Mouse (Mus musculus) spleen, adult 2 months (tissue): ENCODE measurements around the gene Xaf1. TPM values are rescaled to one million over a fixed set of nuclear protein-coding genes. Genes with fewer than 3 reads are reported as not detected.
A peak's percentile ranks its signal among the peaks of the same experiment; 100 is the strongest.
"Not testable (repeated sequence)": the region's sequence is repeated elsewhere in the genome, so short reads cannot be mapped to it uniquely, and the experiment has no call there.

Source experiments
- DNase-seq, 2 experiments: peaks; one replicate each; pipeline versions ENCODE4 v3.0.0 to v3.0.0-alpha.2; 2012 to 2021; ENCODE audit warnings: low spot score in 2 of 2, low read depth in 1 of 2
- H3K27ac ChIP-seq: fragments of 200-500 bp; 2 replicates; pipeline ENCODE4 v1.5.1; 2012; ENCODE audit warnings: low read length, inconsistent platforms; ENCODE audit not compliant: insufficient read depth
- H3K27me3 ChIP-seq: fragments of 200-500 bp; 2 replicates; pipeline ENCODE4 v1.6.1; 2012; ENCODE audit warnings: mild to moderate bottlenecking, moderate library complexity, low read length, inconsistent platforms; ENCODE audit not compliant: control insufficient read depth, insufficient read depth
- H3K36me3 ChIP-seq: fragments of 200-500 bp; 2 replicates; pipeline ENCODE4 v1.6.1; 2012; ENCODE audit warnings: mild to moderate bottlenecking, low read length, inconsistent platforms; ENCODE audit not compliant: control insufficient read depth, insufficient read depth
- H3K4me1 ChIP-seq: fragments of 200-500 bp; 2 replicates; pipeline ENCODE4 v1.6.1; 2011; ENCODE audit warnings: inconsistent platforms; ENCODE audit not compliant: control insufficient read depth, insufficient read depth, insufficient read length
- H3K4me3 ChIP-seq: fragments of 200-500 bp; 2 replicates; pipeline ENCODE4 v1.5.1; 2011; ENCODE audit warnings: mild to moderate bottlenecking, inconsistent platforms; ENCODE audit not compliant: insufficient read depth, insufficient read length; ENCODE audit errors: extremely low read depth
- CTCF ChIP-seq: fragments of 200-500 bp; IDR thresholded peaks from 2 replicates; pipeline ENCODE4 v1.5.1; 2011; ENCODE audit warnings: mild to moderate bottlenecking, inconsistent platforms; ENCODE audit not compliant: insufficient read depth, insufficient read length, insufficient replicate concordance; ENCODE audit errors: extremely low read depth
- POLR2A ChIP-seq: fragments of 200-500 bp; IDR thresholded peaks from 2 replicates; pipeline ENCODE4 v1.6.1; 2011; ENCODE audit warnings: low read depth, low read length, inconsistent platforms
- WGBS: fragments of 180-500 bp; shearing (Covaris S2); methylation state at CpG from one replicate; pipeline ENCODE4 v1.1.7; 2018; 5-methylcytosine and 5-hydroxymethylcytosine counted together
- polyA plus RNA-seq: library from polyadenylated mRNA; depleted of rRNA; stranded (reverse); fragments of >200 nt; gene quantifications from 2 replicates; pipeline ENCODE4 v1.2.3, GENCODE M21; 2012

Xaf1 gene
- polyA plus RNA-seq, 1 experiment: 22.3 TPM

DNA sequence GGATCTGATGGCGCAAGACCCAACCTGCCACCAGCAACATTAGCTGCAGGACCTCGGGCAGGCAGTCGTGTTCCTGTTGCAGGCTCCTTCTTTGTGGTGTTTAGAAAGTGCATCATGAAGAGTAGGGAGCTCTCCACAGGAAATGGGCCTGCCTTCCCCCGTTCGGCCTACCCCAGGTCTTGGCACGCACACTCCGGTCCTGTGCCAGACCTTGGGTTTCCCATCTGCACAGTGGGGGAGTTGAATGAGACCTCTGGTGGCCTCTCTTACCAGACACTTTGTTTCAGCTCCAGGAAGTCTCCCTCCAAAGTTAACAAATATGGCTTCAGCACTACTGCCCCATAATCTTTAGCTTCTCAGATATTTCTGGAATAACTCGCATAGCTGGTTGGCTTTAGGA, 35.3 kb downstream of the Xaf1 start:
- no peak for DNase-seq
- no peak for TF ChIP-seq POLR2A
- TF ChIP-seq CTCF: no peak
- Histone ChIP-seq H3K4me1 (no peaks in the 10 kb centered on the region), H3K27me3 (no peaks in the 10 kb centered on the region), H3K36me3 (no peaks in the 10 kb centered on the region), H3K27ac (no peak overlapping the region), H3K4me3 (no peak overlapping the region)
- whole genome bisulfite sequencing: 72% methylated on average over 8 of the region's 8 CpGs

DNA sequence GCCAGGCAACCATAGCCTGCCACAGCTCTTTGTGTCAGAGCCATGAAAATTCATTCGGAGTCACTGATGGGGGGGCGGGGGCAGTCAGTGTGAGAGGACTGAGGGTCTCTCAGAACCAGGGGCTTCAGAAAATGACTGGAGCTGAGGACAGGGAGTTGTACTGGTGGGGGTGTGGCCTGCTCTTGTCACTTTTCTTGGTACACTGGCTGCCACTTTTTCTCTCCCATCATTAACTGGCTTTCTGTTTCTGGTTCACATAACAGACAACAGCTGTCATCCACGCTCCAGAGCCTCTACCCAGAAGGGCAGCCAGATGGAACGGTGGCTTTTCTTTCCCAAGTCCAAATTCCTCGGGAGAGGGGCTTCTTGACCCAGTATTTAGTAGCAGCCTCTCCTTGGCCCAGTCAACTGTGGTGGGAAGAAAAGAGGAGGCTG, 37.0 kb downstream of the Xaf1 start:
- H3K4me1 ChIP-seq: no peaks in the 10 kb centered on the region
- WGBS: 57% methylated on average over 5 of the region's 5 CpGs
- TF ChIP-seq POLR2A (no peak), CTCF (no peak)
- H3K27me3 ChIP-seq: no peaks in the 10 kb centered on the region
- DNase-seq: no peak
- H3K36me3 ChIP-seq: no peaks in the 10 kb centered on the region
- H3K27ac ChIP-seq: no peak overlapping the region
- H3K4me3 ChIP-seq: no peak overlapping the region

DNA sequence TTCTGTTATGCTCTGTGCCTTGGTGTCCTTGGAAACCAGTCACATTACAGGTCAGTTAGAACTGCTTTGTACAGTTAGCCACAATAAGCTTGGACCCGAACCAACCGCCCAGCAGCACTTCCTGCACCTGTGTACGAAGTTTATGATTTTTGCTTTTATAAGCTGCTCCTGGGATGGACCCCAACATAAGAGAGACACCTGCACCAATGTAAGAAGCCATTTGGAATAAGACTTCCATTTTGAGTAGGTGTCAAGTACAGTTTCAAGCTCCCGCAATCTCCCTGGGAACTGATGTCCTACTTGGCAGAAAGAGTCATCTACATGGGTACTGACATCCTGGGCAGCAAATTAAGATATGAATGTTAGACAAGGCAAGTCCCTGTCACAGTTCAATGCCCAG, 38.3 kb downstream of the Xaf1 start:
- H3K27ac ChIP-seq: no peak overlapping the region
- 48% methylated on average over 4 of the region's 4 CpGs for WGBS
- no peak for DNase-seq
- H3K36me3 ChIP-seq: no peaks in the 10 kb centered on the region
- no peaks in the 10 kb centered on the region for H3K4me1 ChIP-seq
- no peak overlapping the region for H3K4me3 ChIP-seq
- H3K27me3 ChIP-seq: no peaks in the 10 kb centered on the region
- TF ChIP-seq POLR2A (no peak), CTCF (no peak)

DNA sequence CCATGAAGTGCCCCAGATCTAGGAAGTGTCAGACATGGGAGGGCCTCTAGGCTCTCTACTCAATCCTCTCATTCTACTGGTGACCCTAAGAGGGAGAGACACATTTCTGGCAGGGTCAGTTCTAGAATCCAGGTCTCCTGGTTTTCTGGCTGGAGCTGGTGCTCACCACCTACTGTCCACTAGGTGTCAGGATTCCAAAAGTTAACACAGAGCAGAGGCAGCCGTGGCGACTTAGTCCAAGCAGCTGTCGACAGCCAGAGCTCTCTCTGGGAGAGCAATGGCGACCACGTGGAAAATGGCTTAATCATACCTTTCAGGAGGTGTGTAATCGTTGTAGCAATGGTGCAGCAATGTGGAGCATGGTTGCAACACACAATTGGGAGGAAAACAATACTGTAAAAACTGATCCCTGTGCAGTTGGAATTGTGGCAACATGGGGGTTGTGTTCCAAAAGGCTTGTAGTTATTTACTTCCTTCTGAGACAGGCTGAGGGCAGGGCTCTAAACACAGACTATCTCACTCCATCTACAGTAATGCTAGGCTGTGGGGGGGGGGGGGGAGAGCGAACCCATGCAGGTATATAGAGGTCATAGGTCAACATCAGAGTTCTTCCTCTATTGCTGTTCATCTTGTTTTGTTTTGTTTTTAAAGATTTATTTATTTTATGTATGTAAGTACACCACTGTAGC, 41.3 kb downstream of the Xaf1 start:
- Histone ChIP-seq H3K4me1 (no peaks in the 10 kb centered on the region), H3K36me3 (no peaks in the 10 kb centered on the region), H3K4me3 (no peak overlapping the region), H3K27ac (no peak overlapping the region), H3K27me3 (no peaks in the 10 kb centered on the region)
- WGBS: 14% methylated on average over 7 of the region's 7 CpGs
- DNase-seq: peak in 1 of 2 experiments; percentile 27
- TF ChIP-seq CTCF (peak; percentile 36; the same call in 1 of the 2 replicates), POLR2A (no peak)

DNA sequence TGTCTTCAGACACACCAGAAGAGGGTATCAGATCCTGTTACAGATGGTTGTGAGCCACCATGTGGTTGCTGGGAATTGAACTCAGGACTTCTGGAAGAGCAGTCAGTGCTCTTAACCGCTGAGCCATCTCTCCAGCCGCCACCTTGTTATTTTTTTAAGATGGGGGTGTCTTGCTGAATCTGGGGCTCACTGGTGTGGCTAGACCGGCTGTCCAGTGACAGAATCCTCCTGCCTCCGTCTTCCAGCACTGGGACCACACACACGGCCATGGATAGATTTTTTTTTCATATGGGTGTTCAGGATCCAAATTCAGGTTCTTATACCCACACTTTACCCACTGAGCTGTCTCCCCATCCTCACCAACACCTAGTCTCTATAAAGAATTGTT, 41.8 kb downstream of the Xaf1 start:
- H3K4me1 ChIP-seq, H3K27me3 ChIP-seq, H3K4me3 ChIP-seq, H3K36me3 ChIP-seq, H3K27ac ChIP-seq, DNase-seq: not testable (repeated sequence)
- WGBS: 93% methylated on average over 5 of the region's 5 CpGs

DNA sequence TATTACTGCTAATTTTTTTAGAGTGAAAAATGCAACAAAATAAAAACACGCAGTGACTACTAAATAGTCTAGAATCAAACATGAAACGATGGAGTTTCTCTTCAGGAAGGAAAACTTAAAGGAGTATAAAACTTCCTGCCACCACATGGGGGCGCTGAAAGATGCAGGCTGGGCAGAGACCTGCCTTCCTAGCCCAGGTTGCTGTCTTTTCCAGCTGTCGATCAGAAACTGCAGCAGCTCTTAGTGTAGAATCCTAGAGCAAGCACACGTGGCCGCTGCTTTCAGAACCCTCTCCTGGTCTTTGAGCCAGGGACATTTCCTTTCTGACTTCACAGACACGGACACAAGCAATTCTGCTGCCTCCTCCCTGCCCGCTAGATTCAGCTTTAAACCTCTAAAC, 42.5 kb downstream of the Xaf1 start:
- Histone ChIP-seq H3K4me1 (no peaks in the 10 kb centered on the region), H3K27me3 (no peaks in the 10 kb centered on the region), H3K4me3 (no peak overlapping the region), H3K27ac (no peak overlapping the region), H3K36me3 (no peaks in the 10 kb centered on the region)
- TF ChIP-seq POLR2A (no peak), CTCF (no peak)
- WGBS: 39% methylated on average over 8 of the region's 8 CpGs
- DNase-seq: peak in 1 of 2 experiments; percentile 23

DNA sequence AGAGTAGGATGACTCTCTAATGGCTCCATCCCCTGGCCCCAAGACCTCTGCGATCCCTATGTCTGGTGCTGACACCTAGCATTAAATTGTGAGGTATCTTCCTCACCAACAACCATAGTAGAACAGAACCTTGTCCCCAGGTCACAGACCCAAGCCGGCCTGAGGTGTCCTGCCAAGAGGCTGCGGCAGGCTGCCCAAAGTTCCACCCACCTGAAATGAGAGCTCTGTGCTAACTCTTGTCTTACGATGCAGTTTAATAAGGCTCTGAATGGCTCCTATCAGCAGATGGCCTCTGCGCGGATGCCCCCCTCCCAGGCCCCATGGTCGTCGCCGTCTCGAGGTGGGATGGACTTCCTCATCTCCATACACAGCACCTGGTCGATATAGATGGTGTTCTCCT, 43.1 kb downstream of the Xaf1 start:
- H3K27me3 ChIP-seq: no peaks in the 10 kb centered on the region
- DNase-seq: no peak
- WGBS: 82% methylated on average over 11 of the region's 11 CpGs
- no peaks in the 10 kb centered on the region for H3K4me1 ChIP-seq
- H3K27ac ChIP-seq: no peak overlapping the region
- no peaks in the 10 kb centered on the region for H3K36me3 ChIP-seq
- no peak overlapping the region for H3K4me3 ChIP-seq
- TF ChIP-seq CTCF (no peak), POLR2A (no peak)
